Mouse (Mus musculus) layer of hippocampus, postnatal 10 days (tissue): Measurements from ENCODE around the gene Gzmg. TPM values are rescaled to one million over a fixed set of nuclear protein-coding genes. Genes with fewer than 3 reads are reported as not detected.

ENCODE experiments used
- total RNA-seq, 2 experiments: library from RNA; stranded (reverse); gene quantifications; 2 replicates each; pipeline ENCODE4 v1.2.3; 2021

Gzmg gene
- total RNA-seq, 2 experiments from 2014 or later = not detected

Other genes starting within 250 kb of the Gzmg start
- gene Cma1, start 214.9 kb downstream of the Gzmg start, total RNA-seq = under 1 TPM in 1 of 2 experiments, not detected in 1; 0.34 TPM
- gene Cma2, start 208.6 kb downstream of the Gzmg start, total RNA-seq = not detected
- gene Mcpt1, start 141.6 kb downstream of the Gzmg start, total RNA-seq = not detected
- not detected for gene Mcpt9, start 129.1 kb downstream of the Gzmg start, total RNA-seq
- gene Mcpt2, start 117.5 kb downstream of the Gzmg start, total RNA-seq = not detected
- gene Mcpt4, start 97.3 kb downstream of the Gzmg start, total RNA-seq = not detected
- not detected for gene Mcpt8, start 74.3 kb downstream of the Gzmg start, total RNA-seq
- not detected for gene Ctsg, start 57.0 kb downstream of the Gzmg start, total RNA-seq
- not detected for gene Gzme, start 39.0 kb downstream of the Gzmg start, total RNA-seq
- gene Gzmd, start 27.0 kb downstream of the Gzmg start, total RNA-seq = not detected
- not detected for gene Gzmn, start 15.0 kb upstream of the Gzmg start, total RNA-seq
- not detected for gene Gzmf, start 51.8 kb upstream of the Gzmg start, total RNA-seq
- not detected for gene Gzmc, start 75.1 kb upstream of the Gzmg start, total RNA-seq
- not detected for gene Gzmb, start 102.7 kb upstream of the Gzmg start, total RNA-seq
- gene Atp12a, start 205.5 kb upstream of the Gzmg start, total RNA-seq = under 1 TPM; 0.09 to 0.11 TPM
- gene Rnf17, start 243.0 kb upstream of the Gzmg start, total RNA-seq = 1 to 10 TPM in 1 of 2 experiments, under 1 TPM in 1; 0.85 to 1.0 TPM